Mouse (Mus musculus) MEL (cell line): ENCODE measurements at regions not wholly inside any gene's neighbourhood (a gene's known extent, or its start where the extent isn't known, plus 50 kb on each side); places are given as distances from the start of the nearest gene placed in this dataset.

ENCODE experiments used
- DNase-seq: peaks from one replicate; pipeline ENCODE4 v3.0.0; 2011; ENCODE audit warnings: low read depth, low spot score
- H3K27ac ChIP-seq: 2 replicates; pipeline ENCODE4 v1.5.1; 2012; ENCODE audit warnings: low read depth, mild to moderate bottlenecking, control low read depth, low read length, moderate library complexity; ENCODE audit not compliant: control insufficient read depth
- H3K27me3 ChIP-seq, 2 experiments: fragments of 150-350 bp in 1 of 2; sonication (generic) in 1 of 2; 2 replicates each; pipeline ENCODE4 v1.6.1; 2012; ENCODE audit warnings: low read length in 2 of 2, mild to moderate bottlenecking in 2 of 2, improper control_type of control experiment in 1 of 2, moderate library complexity in 1 of 2; ENCODE audit not compliant: insufficient read depth in 2 of 2, control insufficient read depth in 1 of 2
- H3K36me3 ChIP-seq, 2 experiments: 2 replicates each; pipeline ENCODE4 v1.6.1; 2012 to 2014; ENCODE audit warnings: low read length in 2 of 2, improper control_type of control experiment in 1 of 2, inconsistent platforms in 1 of 2, mild to moderate bottlenecking in 1 of 2; ENCODE audit not compliant: insufficient read depth in 2 of 2, control insufficient read depth in 1 of 2
- H3K4me1 ChIP-seq, 2 experiments: fragments of 150-350 bp in 1 of 2; sonication (generic) in 1 of 2; 2 replicates each; pipeline ENCODE4 v1.6.1; 2012; ENCODE audit warnings: low read length in 2 of 2, improper control_type of control experiment in 1 of 2, mild to moderate bottlenecking in 1 of 2; ENCODE audit not compliant: insufficient read depth in 2 of 2, control insufficient read depth in 1 of 2
- H3K4me3 ChIP-seq, 2 experiments: fragments of 150-350 bp in 1 of 2; sonication (generic) in 1 of 2; 2 replicates each; pipeline ENCODE4 v1.5.1; 2012; ENCODE audit warnings: low read depth in 2 of 2, low read length in 2 of 2, mild to moderate bottlenecking in 2 of 2, moderate library complexity in 2 of 2, control low read depth in 1 of 2, improper control_type of control experiment in 1 of 2; ENCODE audit not compliant: control insufficient read depth in 1 of 2, insufficient read depth in 1 of 2
- H3K79me2 ChIP-seq: 2 replicates; pipeline ENCODE4 v1.6.1; 2012; ENCODE audit warnings: mild to moderate bottlenecking, low read length, moderate library complexity; ENCODE audit not compliant: control insufficient read depth, poor library complexity, insufficient read depth
- H3K9ac ChIP-seq: 2 replicates; pipeline ENCODE4 v1.6.1; 2012; ENCODE audit warnings: low read depth, mild to moderate bottlenecking, control low read depth, low read length, moderate library complexity; ENCODE audit not compliant: control insufficient read depth, poor library complexity, severe bottlenecking
- H3K9me3 ChIP-seq: fragments of 150-350 bp; sonication (generic); replicated peaks from 2 replicates; pipeline ENCODE4 v1.6.1; 2012; ENCODE audit warnings: mild to moderate bottlenecking, low read length, improper control_type of control experiment, moderate library complexity; ENCODE audit not compliant: insufficient read depth
- CHD2 ChIP-seq: IDR thresholded peaks from 2 replicates; pipeline ENCODE4 v1.6.1; 2011; ENCODE audit warnings: low read length, improper control_type of control experiment
- EP300 ChIP-seq, 2 experiments: IDR thresholded peaks; 2 replicates each; pipeline ENCODE4 v1.6.1; 2011; ENCODE audit warnings: improper control_type of control experiment in 2 of 2, low read length in 2 of 2, low read depth in 1 of 2, mild to moderate bottlenecking in 1 of 2
- ETS1 ChIP-seq: IDR thresholded peaks from 2 replicates; pipeline ENCODE4 v1.6.1; 2012; ENCODE audit warnings: low read depth, mild to moderate bottlenecking, inconsistent platforms, low read length, improper control_type of control experiment, moderate library complexity
- GABPA ChIP-seq: IDR thresholded peaks from 2 replicates; pipeline ENCODE4 v1.6.1; 2012; ENCODE audit warnings: low read depth, mild to moderate bottlenecking, inconsistent platforms, low read length, improper control_type of control experiment, moderate library complexity
- HCFC1 ChIP-seq: IDR thresholded peaks from 2 replicates; pipeline ENCODE4 v1.6.1; 2012; ENCODE audit warnings: low read depth, mild to moderate bottlenecking, inconsistent platforms, low read length, improper control_type of control experiment, moderate library complexity
- JUND ChIP-seq: IDR thresholded peaks from 2 replicates; pipeline ENCODE4 v1.6.1; 2011; ENCODE audit warnings: low read depth, mild to moderate bottlenecking, improper control_type of control experiment, low read length
- MAFK ChIP-seq: IDR thresholded peaks from 2 replicates; pipeline ENCODE4 v1.6.1; 2011; ENCODE audit warnings: low read depth, mild to moderate bottlenecking, low read length, improper control_type of control experiment, borderline replicate concordance
- MXI1 ChIP-seq: IDR thresholded peaks from 2 replicates; pipeline ENCODE4 v1.6.1; 2011; ENCODE audit warnings: mild to moderate bottlenecking, low read depth, low read length, improper control_type of control experiment
- MYB ChIP-seq: IDR thresholded peaks from 2 replicates; pipeline ENCODE4 v1.6.1; 2011; ENCODE audit warnings: mild to moderate bottlenecking, low read depth, low read length, improper control_type of control experiment
- NRF1 ChIP-seq: IDR thresholded peaks from 2 replicates; pipeline ENCODE4 v1.6.1; 2014; ENCODE audit warnings: low read depth, mild to moderate bottlenecking, inconsistent platforms, low read length, improper control_type of control experiment, moderate library complexity; ENCODE audit not compliant: poor library complexity, insufficient read depth, severe bottlenecking
- RCOR1 ChIP-seq: IDR thresholded peaks from 2 replicates; pipeline ENCODE4 v1.6.1; 2012; ENCODE audit warnings: low read depth, mild to moderate bottlenecking, inconsistent platforms, low read length, improper control_type of control experiment
- TCF12 ChIP-seq: IDR thresholded peaks from 2 replicates; pipeline ENCODE4 v1.6.1; 2014; ENCODE audit warnings: low read depth, mild to moderate bottlenecking, inconsistent platforms, low read length, improper control_type of control experiment, moderate library complexity
- UBTF ChIP-seq: IDR thresholded peaks from 2 replicates; pipeline ENCODE4 v1.6.1; 2012; ENCODE audit warnings: low read depth, mild to moderate bottlenecking, inconsistent platforms, low read length, improper control_type of control experiment, moderate library complexity, borderline replicate concordance; ENCODE audit not compliant: insufficient read depth
- USF1 ChIP-seq: IDR thresholded peaks from 2 replicates; pipeline ENCODE4 v1.6.1; 2014; ENCODE audit warnings: low read depth, mild to moderate bottlenecking, inconsistent platforms, low read length, improper control_type of control experiment, moderate library complexity
- USF2 ChIP-seq, 2 experiments: IDR thresholded peaks; 2 replicates each; pipeline ENCODE4 v1.6.1; 2011 to 2012; ENCODE audit warnings: improper control_type of control experiment in 2 of 2, low read length in 2 of 2, borderline replicate concordance in 1 of 2, inconsistent platforms in 1 of 2, low read depth in 1 of 2, mild to moderate bottlenecking in 1 of 2; ENCODE audit not compliant: insufficient read depth in 1 of 2
- ZC3H11A ChIP-seq: IDR thresholded peaks from 2 replicates; pipeline ENCODE4 v1.6.1; 2012; ENCODE audit warnings: low read depth, mild to moderate bottlenecking, inconsistent platforms, low read length, improper control_type of control experiment
- ZKSCAN1 ChIP-seq: IDR thresholded peaks from 2 replicates; pipeline ENCODE4 v1.6.1; 2012; ENCODE audit warnings: low read depth, mild to moderate bottlenecking, inconsistent platforms, low read length, improper control_type of control experiment, moderate library complexity

DNA sequence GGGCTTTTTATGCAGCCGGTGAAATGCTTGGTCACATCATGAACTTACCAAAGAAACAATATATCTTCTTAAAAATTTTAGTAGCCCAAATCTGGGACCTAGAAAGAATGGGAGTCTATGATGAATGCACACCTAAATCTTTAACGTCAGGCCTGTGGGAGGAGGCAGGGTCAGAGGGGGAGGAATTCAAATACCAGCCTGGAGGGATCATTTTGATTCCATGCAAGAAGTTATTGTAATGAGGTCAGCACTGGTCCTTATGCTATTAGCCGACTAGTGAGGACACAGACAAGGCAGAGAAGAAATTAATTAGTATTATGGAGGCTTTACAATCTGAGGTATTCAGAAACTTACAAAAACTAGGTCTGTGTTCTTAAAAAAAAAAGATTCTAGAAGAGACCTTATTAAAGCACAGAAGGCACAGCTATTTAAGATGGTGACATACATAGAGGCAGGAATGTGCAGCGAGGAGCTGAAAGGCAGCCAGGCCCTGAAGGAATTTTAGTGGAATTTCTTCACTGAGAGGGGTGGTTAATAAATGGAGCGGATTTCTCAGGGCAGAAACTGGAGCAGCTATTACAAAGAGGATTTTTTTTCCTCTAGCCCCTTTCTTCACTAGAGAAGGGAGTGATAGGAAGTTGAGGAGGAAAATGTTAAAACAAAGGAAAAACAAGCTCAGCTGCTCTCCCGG is 95.7 kb upstream of the Rbms1 start:
- H3K79me2 ChIP-seq: no peaks in the 10 kb centered on the region
- no peaks in the 10 kb centered on the region for H3K27me3 ChIP-seq
- H3K27ac ChIP-seq: no peak overlapping the region
- no peak for TF ChIP-seq NRF1
- TF ChIP-seq UBTF: no peak
- TF ChIP-seq MXI1: no peak
- DNase-seq: no peak
- no peaks in the 10 kb centered on the region for H3K36me3 ChIP-seq
- H3K4me3 ChIP-seq: no peak overlapping the region
- no peaks in the 10 kb centered on the region for H3K9me3 ChIP-seq
- no peaks in the 10 kb centered on the region for H3K4me1 ChIP-seq
- no peak overlapping the region for H3K9ac ChIP-seq

DNA sequence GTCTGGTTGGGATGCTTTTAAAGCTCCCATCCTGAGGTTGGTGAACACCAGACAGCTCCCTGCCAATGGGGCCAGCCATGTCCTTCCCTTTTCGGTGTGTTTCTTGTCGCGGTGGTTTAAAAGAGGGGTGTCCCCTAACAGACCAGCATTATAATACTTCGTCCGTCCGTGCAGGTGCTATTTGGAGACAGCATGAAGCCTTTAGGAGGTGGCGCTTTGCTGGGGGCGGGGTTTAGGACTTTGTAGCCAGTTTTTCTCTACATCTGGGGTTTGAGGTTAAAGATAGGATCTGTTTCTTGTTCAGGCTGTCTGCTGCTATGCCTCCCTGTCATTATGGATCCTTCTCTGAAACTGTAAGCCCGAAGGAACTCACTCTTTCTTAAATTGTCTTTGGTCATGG is 89.3 kb upstream of the Rbms1 start:
- Histone ChIP-seq H3K27ac (no peak overlapping the region), H3K27me3 (no peaks in the 10 kb centered on the region), H3K36me3 (no peaks in the 10 kb centered on the region), H3K9me3 (no peaks in the 10 kb centered on the region), H3K4me3 (no peak overlapping the region), H3K9ac (no peak overlapping the region), H3K79me2 (no peaks in the 10 kb centered on the region), H3K4me1 (no peaks in the 10 kb centered on the region)
- no peak for DNase-seq
- TF ChIP-seq USF1 (no peak), GABPA (no peak), EP300 (IDR thresholded peaks at IDR 0.05; ENCODE audit: low read depth in 1 of 2, low read length in 2 of 2) (no peak), USF2 (IDR thresholded peaks at IDR 0.05; ENCODE audit: borderline replicate concordance in 1 of 2, insufficient read depth in 1 of 2, low read depth in 1 of 2, low read length in 2 of 2) (no peak), ZC3H11A (no peak), HCFC1 (no peak), TCF12 (no peak), JUND (no peak), ETS1 (no peak), RCOR1 (no peak), MAFK (no peak), CHD2 (no peak), ZKSCAN1 (no peak), MYB (no peak)
